8 mouse cellular contexts compared by ENCODE assay signal in the genomic region with DNA sequence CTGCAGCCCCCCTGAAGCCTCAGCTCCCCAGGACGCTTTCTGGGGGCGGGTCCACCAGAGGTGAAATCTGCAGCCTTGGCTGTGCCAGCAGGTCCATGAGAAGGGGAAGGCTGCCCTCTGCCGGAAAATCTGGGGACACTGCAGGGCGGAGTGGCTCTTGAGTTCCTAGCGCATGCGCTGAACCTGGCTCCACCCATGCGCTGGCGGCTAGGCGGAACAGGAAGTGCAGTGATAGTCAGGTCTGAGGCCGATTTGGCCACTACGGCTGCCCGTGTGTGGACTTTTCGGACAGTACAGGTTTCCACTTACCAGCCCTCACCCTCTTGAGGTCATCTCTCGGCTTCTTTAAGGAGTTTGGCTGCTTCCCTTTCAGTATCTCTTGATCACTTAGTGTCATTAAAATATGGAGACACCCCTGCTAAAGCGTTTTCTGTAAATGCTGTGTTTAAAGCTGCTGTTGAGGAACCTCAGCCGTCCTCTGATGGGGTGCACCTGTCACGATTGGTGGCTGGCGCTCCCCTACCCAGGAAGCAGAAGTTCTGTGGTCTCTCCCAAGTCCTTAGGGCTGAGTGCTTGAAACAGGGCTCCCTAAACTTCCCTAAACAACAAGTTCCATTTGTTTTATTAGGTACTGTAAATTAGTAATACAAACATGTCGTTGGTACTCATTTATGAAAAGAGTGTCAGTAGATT. TPM values are rescaled to one million over a fixed set of nuclear protein-coding genes. Genes with fewer than 3 reads are reported as not detected.
DNase-seq lines count a peak whose midpoint lies in the region; ATAC-seq and TF ChIP-seq lines count a peak whose summit lies in the region.

No protein-coding gene starts in this region.

- peak overlapping the region; percentile 38 for H3K4me3 ChIP-seq in hindbrain, postnatal 0 days (ENCODE audit: low read length)
- H3K4me3 ChIP-seq in left cerebral cortex, adult 2 months: peak overlapping the region; percentile 41

- H3K9me3 ChIP-seq in hindbrain, postnatal 0 days (ENCODE audit: low read length): no peaks in the 10 kb centered on the region

- H3K36me3 ChIP-seq in hindbrain, postnatal 0 days (ENCODE audit: insufficient read depth, low read length): no peaks in the 10 kb centered on the region

- WGBS in hindbrain, postnatal 0 days: 4% methylated on average over 19 of the region's 19 CpGs

- peaks cover 15% of the 10 kb centered on the region for H3K4me1 ChIP-seq in hindbrain, postnatal 0 days (ENCODE audit: insufficient read depth, low read length)

- intact Hi-C loops in left cerebral cortex, adult 2 months (cut with DNase I): loop anchor here (1.0 to 10.0 kb wide), 4 partner anchors 30 to 289 kb away; partner anchors contain the start of genes Myo18a and Nufip2

- TF ChIP-seq CTCF in hindbrain, postnatal 0 days (IDR thresholded peaks at IDR 0.05; ENCODE audit: low read depth): peak; percentile 99
- peak; percentile 99 for TF ChIP-seq CTCF in left cerebral cortex, adult 2 months (IDR thresholded peaks at IDR 0.05)

- peak overlapping the region; percentile 75 for H3K4me2 ChIP-seq in hindbrain, postnatal 0 days (ENCODE audit: low read depth, low read length)

- H3K27me3 ChIP-seq in hindbrain, postnatal 0 days (ENCODE audit: insufficient read depth, low read length): no peaks in the 10 kb centered on the region

- peak overlapping the region; percentile 74; the same call in 1 of the 2 replicates for H3K27ac ChIP-seq in hindbrain, postnatal 0 days
- peak overlapping the region; percentile 73 for H3K27ac ChIP-seq in left cerebral cortex, adult 2 months

- peak; percentile 97 for DNase-seq in T-cell, adult 2 months (ENCODE audit: low spot score)
- DNase-seq in cerebellum, postnatal 36 days: peak; percentile 95 to 98
- peak; percentile 98 for DNase-seq in gastrocnemius, adult 18-20 months (ENCODE audit: low spot score)
- peak; percentile 98 for DNase-seq in hindbrain, postnatal 0 days (ENCODE audit: low spot score)
- DNase-seq in left cerebral cortex, adult 2 months (ENCODE audit: extremely low spot score in 1 of 2, low spot score in 2 of 2): peak; percentile 94 to 98
- peak; percentile 98 for DNase-seq in right cerebral cortex, adult 2 months (ENCODE audit: low spot score in 2 of 2)
- peak; percentile 98 for DNase-seq in urinary bladder, postnatal 14 days (ENCODE audit: low spot score)

- ATAC-seq in hindbrain, postnatal 0 days: peak; percentile 91
- ATAC-seq in megakaryocyte, adult 5-6 weeks (ENCODE audit: poor library complexity, severe bottlenecking): peak; percentile 97

- H3K9ac ChIP-seq in hindbrain, postnatal 0 days (replicated peaks; ENCODE audit: low read length): peak overlapping the region; percentile 47

RNA-seq across cellular contexts. Expression of gene Gm10277, which starts 5.8 kb away (rescaled TPM):
- not detected for total RNA-seq in gastrocnemius, adult 18-20 months (2021)
- total RNA-seq in hindbrain, postnatal 0 days (2014; rRNA removed): not detected in 2 replicates
- polyA plus RNA-seq in hindbrain, postnatal 0 days (2015; fragmentation: Nextera tagmentation; extraction: Ambion mirVana): 0.69 and 0.91 TPM in 2 replicates
- total RNA-seq in left cerebral cortex, adult 2 months (2021): not detected
- not detected in 2 replicates for total RNA-seq in megakaryocyte, adult 5-6 weeks (2015)
- 0.40 TPM in 1 of 2 replicates, not detected in the other for total RNA-seq in megakaryocyte, adult 5-6 weeks (2017)

RNA-seq across cellular contexts. Expression of gene Myo18a, which starts 30.3 kb away (rescaled TPM):
- 100 to 1,000 TPM; 309 to 319 TPM for total RNA-seq in gastrocnemius, adult 18-20 months (2021)
- total RNA-seq in hindbrain, postnatal 0 days (2014; rRNA removed): 64.6 and 68.8 TPM in 2 replicates
- 28.2 and 29.8 TPM in 2 replicates for polyA plus RNA-seq in hindbrain, postnatal 0 days (2015; fragmentation: Nextera tagmentation; extraction: Ambion mirVana)
- 100 to 1,000 TPM; 164 to 169 TPM for total RNA-seq in left cerebral cortex, adult 2 months (2021)
- 14.0 and 21.5 TPM in 2 replicates for total RNA-seq in megakaryocyte, adult 5-6 weeks (2015)
- total RNA-seq in megakaryocyte, adult 5-6 weeks (2017): 69.7 and 84.8 TPM in 2 replicates

Comparison
In these comparisons a context has a peak if more than half of its experiments do, and no peak if none do; other contexts are left out.
1. Peak in every context shown above with its lines: DNase-seq, ATAC-seq, H3K4me3 ChIP-seq and H3K27ac ChIP-seq.